Mouse (Mus musculus) cerebellum, adult 2 months (tissue): Measurements from ENCODE around the gene Phf13. TPM values are rescaled to one million over a fixed set of nuclear protein-coding genes. Genes with fewer than 3 reads are reported as not detected.

ENCODE experiments used
- DNase-seq, 2 experiments: peaks; one replicate each; pipeline ENCODE4 v3.0.0; 2021
- H3K27ac ChIP-seq: fragments of 200-500 bp; 2 replicates; pipeline ENCODE4 v1.5.1; 2012; ENCODE audit warnings: low read length, control low read depth, inconsistent platforms; ENCODE audit not compliant: insufficient read depth
- H3K27me3 ChIP-seq: fragments of 200-500 bp; 2 replicates; pipeline ENCODE4 v1.6.1; 2012; ENCODE audit warnings: inconsistent platforms, mild to moderate bottlenecking, low read length, moderate library complexity; ENCODE audit not compliant: control insufficient read depth, insufficient read depth
- H3K4me1 ChIP-seq: fragments of 200-500 bp; 2 replicates; pipeline ENCODE4 v1.6.1; 2011; ENCODE audit warnings: low read length; ENCODE audit not compliant: control insufficient read depth, insufficient read depth
- H3K4me3 ChIP-seq: fragments of 200-500 bp; replicated peaks from 2 replicates; pipeline ENCODE3; 2011; ENCODE audit warnings: mild to moderate bottlenecking, low read depth, low read length, control low read depth; ENCODE audit not compliant: insufficient read depth
- CTCF ChIP-seq: fragments of 200-500 bp; IDR thresholded peaks from 2 replicates; pipeline ENCODE4 v1.5.1; 2011; ENCODE audit warnings: low read depth, mild to moderate bottlenecking, control low read depth, low read length, moderate library complexity, borderline replicate concordance; ENCODE audit not compliant: insufficient read depth
- POLR2A ChIP-seq: fragments of 200-500 bp; IDR thresholded peaks from 2 replicates; pipeline ENCODE4 v1.6.1; 2011; ENCODE audit warnings: low read length, control low read depth, borderline replicate concordance; ENCODE audit not compliant: insufficient read depth
- WGBS: fragments of 180-500 bp; shearing (Covaris S2); methylation state at CpG from one replicate; pipeline ENCODE4 v1.1.7; 2018; 5-methylcytosine and 5-hydroxymethylcytosine counted together
- polyA plus RNA-seq: library from polyadenylated mRNA; depleted of rRNA; stranded (reverse); fragments of >200 nt; gene quantifications from 2 replicates; pipeline ENCODE4 v1.2.3, GENCODE M21; 2012

Phf13 gene
- polyA plus RNA-seq, 1 experiment, result 8.3 TPM

GRCm38 (mm10) chr4:152006812-152007211, 10.8 kb upstream of the Phf13 start:
- Histone ChIP-seq H3K27me3 (no peaks in the 10 kb centered on the region), H3K4me3 (no peak overlapping the region), H3K27ac (no peak overlapping the region), H3K4me1 (peaks cover 5% of the 10 kb centered on the region)
- no peak for DNase-seq
- WGBS, result 71% methylated on average over 3 of the region's 3 CpGs
- TF ChIP-seq POLR2A (no peak), CTCF (no peak)

GRCm38 (mm10) chr4:152006137-152006536, 10.1 kb upstream of the Phf13 start:
- H3K27ac ChIP-seq, result no peak overlapping the region
- peaks cover 5% of the 10 kb centered on the region for H3K4me1 ChIP-seq
- WGBS, result 81% methylated on average over 6 of the region's 6 CpGs
- DNase-seq, result no peak
- TF ChIP-seq POLR2A (no peak), CTCF (peak; percentile 10; the same call in 1 of the 2 replicates)
- H3K27me3 ChIP-seq, result no peaks in the 10 kb centered on the region
- H3K4me3 ChIP-seq, result no peak overlapping the region

GRCm38 (mm10) chr4:152002063-152002462, 6.0 kb upstream of the Phf13 start:
- Histone ChIP-seq H3K27me3 (no peaks in the 10 kb centered on the region), H3K4me1 (no peaks in the 10 kb centered on the region; the same call in 1 of the 2 replicates), H3K27ac (no peak overlapping the region), H3K4me3 (no peak overlapping the region)
- no peak for DNase-seq
- TF ChIP-seq CTCF (no peak), POLR2A (no peak)
- 96% methylated on average over 3 of the region's 3 CpGs for WGBS

GRCm38 (mm10) chr4:152001335-152001734, 5.3 kb upstream of the Phf13 start:
- 69% methylated on average over 4 of the region's 4 CpGs for whole genome bisulfite sequencing
- TF ChIP-seq POLR2A (no peak), CTCF (no peak)
- no peak for DNase-seq
- Histone ChIP-seq H3K4me3 (no peak overlapping the region), H3K27me3 (no peaks in the 10 kb centered on the region), H3K4me1 (no peaks in the 10 kb centered on the region; the same call in 1 of the 2 replicates), H3K27ac (no peak overlapping the region)

GRCm38 (mm10) chr4:152000906-152001305, 4.8 kb upstream of the Phf13 start:
- no peak for TF ChIP-seq POLR2A
- TF ChIP-seq CTCF, result no peak
- H3K4me1 ChIP-seq, result no peaks in the 10 kb centered on the region; the same call in 1 of the 2 replicates
- H3K4me3 ChIP-seq, result no peak overlapping the region
- H3K27ac ChIP-seq, result no peak overlapping the region
- 41% methylated on average over 4 of the region's 4 CpGs for WGBS
- DNase-seq, result no peak
- H3K27me3 ChIP-seq, result no peaks in the 10 kb centered on the region

GRCm38 (mm10) chr4:151999481-151999880, 3.4 kb upstream of the Phf13 start:
- no peak for DNase-seq
- Histone ChIP-seq H3K27me3 (no peaks in the 10 kb centered on the region), H3K27ac (no peak overlapping the region), H3K4me3 (no peak overlapping the region), H3K4me1 (no peaks in the 10 kb centered on the region; the same call in 1 of the 2 replicates)
- TF ChIP-seq POLR2A (no peak), CTCF (no peak)
- WGBS, result 86% methylated on average over 3 of the region's 3 CpGs

GRCm38 (mm10) chr4:151997701-151998100, 1.6 kb upstream of the Phf13 start:
- Histone ChIP-seq H3K27me3 (no peaks in the 10 kb centered on the region), H3K4me3 (no peak overlapping the region), H3K27ac (no peak overlapping the region), H3K4me1 (no peaks in the 10 kb centered on the region; the same call in 1 of the 2 replicates)
- WGBS, result 81% methylated on average over 3 of the region's 3 CpGs
- no peak for TF ChIP-seq CTCF
- no peak for TF ChIP-seq POLR2A
- DNase-seq, result no peak

- Histone ChIP-seq H3K27me3 (no peaks in the 10 kb centered on the region), H3K27ac (peak overlapping the region; percentile 98), H3K4me3 (peak overlapping the region; percentile 99), H3K4me1 (no peaks in the 10 kb centered on the region)
- TF ChIP-seq POLR2A, result no peak
- TF ChIP-seq CTCF, result no peak
- WGBS, result 2% methylated on average over 13 of the region's 13 CpGs
- DNase-seq, result no peak
These were observed 829 bp upstream of the Phf13 start for GRCm38 (mm10) chr4:151996951-151997222.
